Mouse (Mus musculus) retina, postnatal 7 days (tissue): ENCODE data around the gene Ubl3.
A peak's percentile ranks its signal among the peaks of the same experiment; 100 is the strongest.

Source experiments
- DNase-seq: peaks from one replicate; pipeline ENCODE4 v3.0.0-alpha.2; 2012; ENCODE audit warnings: low read depth, low spot score

Ubl3 gene

GRCm38 (mm10) chr5:148552187-148553071 is at the start of gene Ubl3:
TSS of gene Ubl3 (minus strand) at chr5:148552789.
- peak; percentile 94 for DNase-seq

GRCm38 (mm10) chr5:148598376-148598775 is 45.8 kb upstream of the Ubl3 start:
- no peak for DNase-seq

- DNase-seq, result no peak
Observed at GRCm38 (mm10) chr5:148596086-148596753, 43.6 kb upstream of the Ubl3 start.

DNA sequence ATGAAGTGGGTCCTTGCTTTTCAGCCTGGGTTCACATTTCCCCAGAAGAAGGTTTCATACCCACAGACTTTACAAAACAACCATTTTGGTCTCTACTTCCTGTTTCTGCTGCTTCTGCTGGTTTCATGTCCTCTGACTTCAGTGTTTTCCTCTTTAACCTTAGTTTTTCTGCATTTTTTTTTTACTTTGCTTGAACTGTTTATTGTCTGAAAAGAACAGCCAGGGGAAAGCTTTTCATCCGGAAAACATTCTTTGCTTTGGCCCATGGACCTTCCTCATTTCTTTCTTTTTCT is 42.8 kb upstream of the Ubl3 start:
- DNase-seq, result no peak

GRCm38 (mm10) chr5:148594693-148595458 is 42.3 kb upstream of the Ubl3 start:
- no peak for DNase-seq

- DNase-seq, result no peak
Observed at GRCm38 (mm10) chr5:148593607-148594006, 41.0 kb upstream of the Ubl3 start.

- DNase-seq, result no peak
Observed at GRCm38 (mm10) chr5:148591448-148591862, 38.9 kb upstream of the Ubl3 start.

DNA sequence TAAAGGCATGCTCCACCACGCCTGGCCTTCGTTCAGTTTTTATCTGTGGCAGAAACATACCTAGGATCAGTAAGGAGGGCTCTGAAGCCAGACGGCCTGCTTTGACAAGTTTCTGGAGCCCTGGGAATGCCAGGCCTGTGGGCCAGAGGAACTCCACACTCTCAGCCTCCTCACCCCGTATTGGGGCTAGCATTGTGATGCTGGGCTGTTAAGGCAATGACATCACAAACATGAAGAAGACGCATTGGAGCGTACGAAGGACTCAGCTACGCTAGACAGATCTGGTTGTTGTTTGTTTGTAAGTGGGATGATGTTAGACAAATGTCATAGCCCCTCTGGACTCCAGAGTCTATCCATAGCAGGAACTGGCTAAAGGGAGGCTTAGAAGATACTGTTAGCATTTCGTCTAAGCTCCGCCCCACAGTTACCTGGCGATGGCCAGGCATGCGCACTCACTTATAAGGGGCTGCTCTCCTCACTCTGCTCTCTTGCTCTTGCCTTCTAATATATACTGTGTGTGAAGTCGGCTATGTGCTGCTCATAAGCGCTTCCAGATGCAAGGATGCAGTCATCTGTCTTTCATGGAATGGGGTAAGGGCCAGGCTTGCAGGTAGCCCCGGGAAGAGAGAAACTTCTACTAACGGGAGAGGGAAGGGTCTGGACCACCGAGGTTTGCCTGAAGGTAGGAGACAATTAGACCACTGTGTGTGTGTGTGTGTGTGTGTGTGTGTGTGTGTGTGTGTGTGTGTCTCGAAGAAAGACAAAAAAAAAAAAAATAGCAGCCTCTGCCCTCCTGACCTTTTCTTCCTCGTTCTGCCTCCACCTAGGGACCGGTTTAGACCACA is 38.2 kb upstream of the Ubl3 start:
- DNase-seq, result no peak

DNA sequence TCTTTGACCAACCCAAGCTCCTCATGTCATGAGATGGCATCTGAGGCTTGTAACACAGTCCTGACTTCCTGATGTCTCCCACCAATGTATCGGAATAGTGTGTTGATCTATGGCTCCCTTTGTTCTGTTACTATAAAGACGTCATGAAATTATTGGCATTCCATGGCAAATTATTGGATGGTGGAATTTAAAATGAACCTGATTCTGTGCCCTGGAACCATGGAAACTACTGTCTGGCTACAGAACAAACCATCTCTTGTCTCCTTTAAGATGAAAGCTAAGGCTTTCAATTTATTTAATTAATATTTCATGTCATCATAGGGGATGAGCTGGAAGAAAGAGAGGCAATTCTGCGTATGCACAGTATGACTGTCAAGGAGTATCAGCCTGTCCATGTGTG is 36.4 kb upstream of the Ubl3 start:
- DNase-seq, result no peak

- DNase-seq, result no peak
Observed at GRCm38 (mm10) chr5:148588142-148588650, 35.6 kb upstream of the Ubl3 start.

DNA sequence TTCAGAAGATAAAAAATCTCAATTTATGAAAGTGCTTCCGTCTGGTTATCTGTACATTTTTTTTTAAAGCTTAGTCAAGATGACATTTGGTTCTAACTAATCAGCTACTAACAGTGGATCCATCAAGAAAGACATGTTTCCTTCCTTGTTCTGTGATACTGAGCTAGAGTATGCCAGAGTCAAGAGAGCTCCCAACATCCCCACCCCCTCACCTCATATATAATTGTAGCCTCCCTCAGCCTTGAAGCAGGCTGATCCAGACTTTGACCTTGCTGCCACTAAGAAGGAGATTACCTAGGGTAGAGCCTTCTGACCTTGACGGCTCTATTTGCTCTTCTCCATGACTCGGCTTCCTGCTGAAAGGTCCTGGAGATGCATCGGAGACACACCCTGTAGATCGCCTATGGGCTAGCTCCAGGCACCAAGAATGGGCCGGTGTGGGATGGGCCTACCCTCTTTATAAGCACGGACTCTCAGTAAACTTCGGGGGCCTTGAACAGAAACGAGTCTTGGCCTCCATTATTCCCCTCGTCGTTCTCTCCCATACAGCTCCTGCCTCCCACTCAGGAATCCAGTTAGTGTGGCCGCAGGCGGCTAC is 27.9 kb upstream of the Ubl3 start:
- DNase-seq, result no peak

- DNase-seq, result no peak
Observed at GRCm38 (mm10) chr5:148579156-148579555, 26.6 kb upstream of the Ubl3 start.

DNA sequence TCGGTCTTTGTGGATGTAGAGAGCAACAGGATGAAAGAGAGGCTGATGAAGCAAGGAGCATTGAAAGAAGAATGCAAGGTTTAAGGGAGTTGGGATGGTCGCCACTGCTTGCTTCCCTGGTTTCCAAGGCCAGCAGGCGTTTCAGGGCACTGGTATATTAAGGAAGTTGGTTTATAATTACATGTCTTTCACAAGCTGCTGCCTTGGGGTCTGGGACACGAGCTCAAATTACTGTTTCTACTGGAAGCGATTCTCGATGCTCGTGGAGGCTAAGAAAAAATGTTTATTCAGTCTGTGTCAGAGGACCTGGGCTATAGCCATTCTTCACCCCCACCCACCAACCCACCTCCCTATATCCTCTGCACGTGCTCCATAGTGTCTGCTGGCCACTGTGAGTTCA is 25.8 kb upstream of the Ubl3 start:
- no peak for DNase-seq

DNA sequence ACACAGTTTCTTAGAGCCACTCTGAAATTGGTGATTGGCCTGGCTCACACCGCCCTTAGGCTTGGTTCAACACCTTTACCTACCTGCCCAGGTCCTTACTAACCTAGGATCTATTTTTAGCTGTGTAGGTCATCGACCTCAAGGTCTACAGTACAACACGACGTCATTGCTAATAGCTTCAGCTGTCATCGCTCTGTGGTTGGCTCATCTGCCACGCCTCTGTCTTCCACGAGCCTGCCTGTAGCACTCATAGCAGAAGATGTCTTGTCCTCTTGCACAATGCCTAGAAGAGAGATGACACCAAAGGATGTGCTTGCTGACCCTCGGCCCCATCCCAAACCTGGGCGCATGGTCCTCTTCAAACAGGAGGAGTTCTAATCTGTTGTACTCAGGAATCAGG is 24.7 kb upstream of the Ubl3 start:
- DNase-seq, result no peak

DNA sequence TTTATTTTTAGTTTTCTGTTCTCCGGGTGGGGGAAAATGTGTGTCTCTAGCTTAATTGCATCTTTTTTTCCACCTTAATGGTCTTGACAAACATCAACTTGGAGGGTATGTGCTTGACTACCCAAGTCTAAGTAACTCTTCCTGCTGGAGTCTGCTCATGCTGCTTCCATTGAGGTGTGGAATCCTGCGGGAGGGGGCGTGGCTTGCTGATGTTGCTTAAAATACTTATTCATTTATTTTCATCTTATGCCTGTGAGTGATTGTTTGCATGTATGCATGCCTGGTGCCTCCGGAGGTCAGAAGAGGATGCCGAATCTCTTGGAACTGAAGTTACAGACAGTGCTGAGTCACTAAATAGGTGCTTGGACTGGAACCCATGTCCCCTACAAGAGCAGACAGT is 22.6 kb upstream of the Ubl3 start:
- DNase-seq, result no peak

DNA sequence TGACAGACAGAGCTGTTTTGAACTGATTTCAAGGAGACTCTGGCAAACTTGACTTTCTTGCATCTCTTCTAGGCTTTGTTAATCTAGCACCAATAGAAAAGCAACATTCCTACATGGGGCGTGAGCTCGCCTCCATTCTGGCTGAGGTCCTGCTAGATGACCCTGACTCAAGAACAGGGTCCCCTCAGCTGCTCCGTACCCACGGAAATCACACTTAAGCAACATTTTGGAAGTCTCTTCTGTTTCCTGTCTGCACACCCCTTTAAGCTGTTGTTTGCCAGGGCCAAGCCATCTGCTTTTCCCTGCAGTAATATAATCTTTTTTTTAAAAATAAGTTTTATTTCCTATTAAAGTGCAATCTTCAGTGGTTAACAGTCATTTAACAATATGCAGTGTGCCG is 20.1 kb upstream of the Ubl3 start:
- no peak for DNase-seq

GRCm38 (mm10) chr5:148570571-148571304 is 18.1 kb upstream of the Ubl3 start:
- DNase-seq, result no peak

DNA sequence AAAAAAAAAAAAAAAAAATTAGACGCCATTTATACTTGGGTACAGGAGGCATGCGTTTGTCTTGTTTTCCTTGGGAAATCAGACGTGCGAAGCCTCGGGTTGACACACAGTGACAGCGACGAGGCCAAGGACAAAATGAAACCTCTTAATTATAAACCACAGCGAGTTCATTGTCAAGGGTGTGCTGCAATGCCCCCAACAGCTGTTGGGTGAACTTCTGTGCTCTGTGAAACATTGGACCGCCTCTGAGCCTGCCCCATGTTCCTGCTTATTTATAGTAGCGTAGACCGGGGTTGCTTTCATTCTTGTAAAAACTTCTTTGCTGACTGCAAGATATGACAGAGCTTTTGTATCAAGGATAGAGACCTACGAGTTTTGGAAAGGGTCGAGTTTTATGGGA is 16.9 kb upstream of the Ubl3 start:
- DNase-seq, result no peak

- no peak for DNase-seq
Observed at GRCm38 (mm10) chr5:148565636-148566035, 13.0 kb upstream of the Ubl3 start.

DNA sequence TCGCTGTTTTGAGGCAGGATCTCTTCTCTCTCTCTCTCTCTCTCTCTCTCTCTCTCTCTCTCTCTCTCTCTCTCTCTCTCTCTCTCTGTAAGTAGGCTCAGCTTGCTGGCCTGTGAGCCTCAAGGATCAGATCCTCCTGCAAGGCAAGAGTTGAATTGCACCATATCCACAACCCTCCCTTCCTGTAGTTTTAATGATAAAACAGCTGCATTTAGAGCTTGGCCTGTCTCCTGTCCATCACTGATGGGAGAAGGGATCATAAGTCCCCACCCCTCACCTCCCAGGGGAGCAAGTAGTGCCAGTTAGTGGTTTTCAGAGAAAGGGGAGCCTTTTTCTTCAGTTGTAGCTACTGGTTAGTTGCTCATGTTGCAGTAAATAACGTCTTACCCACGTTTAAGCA is 11.5 kb upstream of the Ubl3 start:
- no peak for DNase-seq
